Mouse (Mus musculus): Measurements from ENCODE around the gene Gm20773. TPM values are rescaled to one million over a fixed set of nuclear protein-coding genes. Genes with fewer than 3 reads are reported as not detected.

Gene Gm20773
- not detected in 2 replicates for polyA plus RNA-seq (2015; fragmentation: Nextera tagmentation; extraction: Ambion mirVana)

GRCm38 (mm10) chrY:13493726-13494125 is at the start of gene Gm20773:
Gene Gm20773, plus strand, starts transcription at chrY:13494026.

GRCm38 (mm10) chrY:13465479-13465878 is 28.3 kb upstream of the Gm20773 start, which contains the start of gene Gm21866:
Gene Gm21866, minus strand, starts transcription at chrY:13465579.

Other genes with a start within 250 kb of the Gm20773 start
- gene Gm21440, start 241.6 kb upstream of the Gm20773 start, polyA plus RNA-seq (2015; fragmentation: Nextera tagmentation; extraction: Ambion mirVana), result not detected in 2 replicates
- gene Gm21454, start 241.6 kb upstream of the Gm20773 start, polyA plus RNA-seq (2015; fragmentation: Nextera tagmentation; extraction: Ambion mirVana), result not detected in 2 replicates
- not detected in 2 replicates for gene Gm21725, start 145.0 kb upstream of the Gm20773 start, polyA plus RNA-seq (2015; fragmentation: Nextera tagmentation; extraction: Ambion mirVana)
- not detected in 2 replicates for gene Gm21866, start 28.4 kb upstream of the Gm20773 start, polyA plus RNA-seq (2015; fragmentation: Nextera tagmentation; extraction: Ambion mirVana)